Mouse (Mus musculus): ENCODE measurements around the gene Zzef1.

DNA sequence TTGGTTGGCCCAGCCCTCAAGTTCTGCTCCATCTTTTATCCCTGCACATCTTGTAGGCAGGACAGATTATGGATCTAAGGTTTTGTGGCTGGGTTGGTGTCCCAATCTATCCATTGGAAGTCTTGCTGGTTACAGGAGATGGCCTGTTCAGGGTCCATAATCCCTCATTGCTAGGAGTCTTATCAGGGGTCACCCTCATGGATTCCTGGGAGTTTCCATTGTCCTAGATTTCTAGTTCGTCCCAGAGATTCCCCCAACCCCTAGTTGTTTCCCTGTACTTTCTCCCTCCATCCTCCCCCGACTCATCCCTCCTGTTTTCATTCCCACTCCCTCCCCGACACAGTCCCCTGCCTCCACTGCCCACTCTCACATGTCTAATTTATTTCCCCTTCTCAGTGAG lies 58.2 kb downstream of the Zzef1 start:
- TF ChIP-seq POLR2A (IDR thresholded peaks at IDR 0.05; ENCODE audit: borderline replicate concordance, low read depth, low read length): no peak
- no peak for TF ChIP-seq CTCF (IDR thresholded peaks at IDR 0.05; ENCODE audit: low read depth, low read length)
